Mouse (Mus musculus): ENCODE data around the gene Gpr37l1. TPM values are rescaled to one million over a fixed set of nuclear protein-coding genes. Genes with fewer than 3 reads are reported as not detected.
"Not testable (repeated sequence)": the region's sequence is repeated elsewhere in the genome, so short reads cannot be mapped to it uniquely, and the experiment has no call there.

Gene Gpr37l1
- polyA plus RNA-seq, 1 experiment, result not detected

- WGBS, result 52% methylated on average over 8 of the region's 8 CpGs
- TF ChIP-seq CTCF (IDR thresholded peaks at IDR 0.05; ENCODE audit: insufficient read depth, low read depth, low read length) (no peak), POLR2A (IDR thresholded peaks at IDR 0.05; ENCODE audit: insufficient read depth, low read depth, low read length) (no peak)
- no peak overlapping the region for H3K27ac ChIP-seq (ENCODE audit: insufficient read depth, low read depth, low read length)
- H3K4me1 ChIP-seq (ENCODE audit: control insufficient read depth, insufficient read depth, low read length), result peaks cover 43% of the 10 kb centered on the region
- H3K4me3 ChIP-seq (ENCODE audit: insufficient read depth, low read depth, low read length), result no peak overlapping the region
Measured at GRCm38 (mm10) chr1:135125990-135126389, 41.5 kb downstream of the Gpr37l1 start.

DNA sequence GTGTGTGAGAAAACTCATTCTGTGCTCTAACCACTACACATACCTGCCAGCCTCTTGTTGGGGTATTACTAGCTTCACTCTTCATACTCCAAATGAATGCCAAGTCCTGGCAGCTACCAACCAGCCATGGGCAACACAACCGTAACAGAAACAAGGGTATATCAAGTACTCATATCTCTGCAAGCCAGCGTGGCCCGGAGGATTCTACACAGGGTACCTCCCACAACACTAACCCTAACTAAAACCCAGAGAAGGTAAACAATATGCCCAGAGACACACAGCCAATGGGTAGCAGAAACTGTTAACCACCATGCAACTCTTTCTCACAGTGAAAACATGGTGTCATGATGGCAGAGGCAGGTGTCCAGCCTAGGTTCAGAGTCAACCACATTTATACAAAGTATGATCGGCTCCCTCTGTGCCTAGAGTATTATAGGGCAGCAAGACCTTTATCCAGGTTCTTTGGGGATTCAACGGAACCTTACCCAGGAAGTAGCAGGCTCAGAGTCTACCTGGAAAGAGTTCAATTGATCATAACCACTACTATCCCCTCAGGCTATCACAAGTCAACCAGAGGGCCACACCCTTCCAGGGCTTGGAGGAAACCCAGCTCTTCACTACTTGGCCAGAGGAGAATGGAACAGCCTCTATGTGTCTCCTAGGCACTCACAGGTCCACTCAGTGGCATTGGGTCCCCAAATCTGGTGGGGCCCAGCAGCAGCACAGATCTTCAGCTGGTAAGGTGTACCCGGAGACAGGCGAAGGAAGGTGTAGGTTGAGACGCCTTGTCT lies 42.7 kb downstream of the Gpr37l1 start:
- WGBS, result 92% methylated on average over 8 of the region's 8 CpGs
- TF ChIP-seq POLR2A (IDR thresholded peaks at IDR 0.05; ENCODE audit: insufficient read depth, low read depth, low read length) (no peak), CTCF (IDR thresholded peaks at IDR 0.05; ENCODE audit: insufficient read depth, low read depth, low read length) (no peak)
- no peak overlapping the region for H3K4me3 ChIP-seq (ENCODE audit: insufficient read depth, low read depth, low read length)
- no peak overlapping the region for H3K27ac ChIP-seq (ENCODE audit: insufficient read depth, low read depth, low read length)
- H3K4me1 ChIP-seq (ENCODE audit: control insufficient read depth, insufficient read depth, low read length), result peaks cover 37% of the 10 kb centered on the region

GRCm38 (mm10) chr1:135112661-135113060 lies 54.8 kb downstream of the Gpr37l1 start:
- Histone ChIP-seq H3K27ac (ENCODE audit: insufficient read depth, low read depth, low read length) (no peak overlapping the region), H3K4me1 (ENCODE audit: control insufficient read depth, insufficient read depth, low read length) (peaks cover 11% of the 10 kb centered on the region), H3K4me3 (ENCODE audit: insufficient read depth, low read depth, low read length) (no peak overlapping the region)
- TF ChIP-seq POLR2A (IDR thresholded peaks at IDR 0.05; ENCODE audit: insufficient read depth, low read depth, low read length) (no peak), CTCF (IDR thresholded peaks at IDR 0.05; ENCODE audit: insufficient read depth, low read depth, low read length) (peak; percentile 88)
- 11% methylated on average over 8 of the region's 8 CpGs for WGBS

GRCm38 (mm10) chr1:135111271-135111670 lies 56.2 kb downstream of the Gpr37l1 start:
- 68% methylated on average over 5 of the region's 5 CpGs for WGBS
- not testable (repeated sequence) for H3K27ac ChIP-seq (ENCODE audit: insufficient read depth, low read depth, low read length); H3K4me3 ChIP-seq (ENCODE audit: insufficient read depth, low read depth, low read length)
- peaks cover 11% of the 10 kb centered on the region for H3K4me1 ChIP-seq (ENCODE audit: control insufficient read depth, insufficient read depth, low read length)

Other genes with a start within 250 kb of the Gpr37l1 start
- 34.2 and 262 TPM in 2 replicates for gene Ppp1r12b, start 211.7 kb downstream of the Gpr37l1 start, polyA plus RNA-seq (2012; ENCODE audit: insufficient read depth, insufficient read length, low replicate concordance, missing spikeins)
- not detected in 2 replicates for gene Ube2t, start 205.1 kb downstream of the Gpr37l1 start, polyA plus RNA-seq (2012; ENCODE audit: insufficient read depth, insufficient read length, low replicate concordance, missing spikeins)
- gene Lgr6, start 62.4 kb downstream of the Gpr37l1 start, polyA plus RNA-seq (2012; ENCODE audit: insufficient read depth, insufficient read length, low replicate concordance, missing spikeins), result 68.5 TPM in 1 of 2 replicates, not detected in the other
- gene Ptpn7, start 35.0 kb downstream of the Gpr37l1 start, polyA plus RNA-seq (2012; ENCODE audit: insufficient read depth, insufficient read length, low replicate concordance, missing spikeins), result not detected in 2 replicates
- 415 TPM in 1 of 2 replicates, not detected in the other for gene Arl8a, start 20.9 kb downstream of the Gpr37l1 start, polyA plus RNA-seq (2012; ENCODE audit: insufficient read depth, insufficient read length, low replicate concordance, missing spikeins)
- gene Elf3, start 90.9 kb upstream of the Gpr37l1 start, polyA plus RNA-seq (2012; ENCODE audit: insufficient read depth, insufficient read length, low replicate concordance, missing spikeins), result not detected in 2 replicates
- not detected in 2 replicates for gene Rnpep, start 116.4 kb upstream of the Gpr37l1 start, polyA plus RNA-seq (2012; ENCODE audit: insufficient read depth, insufficient read length, low replicate concordance, missing spikeins)
- not detected in 2 replicates for gene Timm17a, start 146.1 kb upstream of the Gpr37l1 start, polyA plus RNA-seq (2012; ENCODE audit: insufficient read depth, insufficient read length, low replicate concordance, missing spikeins)
- gene Lmod1, start 157.1 kb upstream of the Gpr37l1 start, polyA plus RNA-seq (2012; ENCODE audit: insufficient read depth, insufficient read length, low replicate concordance, missing spikeins), result not detected in 2 replicates
- gene Shisa4, start 207.6 kb upstream of the Gpr37l1 start, polyA plus RNA-seq (2012; ENCODE audit: insufficient read depth, insufficient read length, low replicate concordance, missing spikeins), result not detected in 2 replicates